Comparison of ENCODE assay signal across 28 mouse cellular contexts in the genomic region with DNA sequence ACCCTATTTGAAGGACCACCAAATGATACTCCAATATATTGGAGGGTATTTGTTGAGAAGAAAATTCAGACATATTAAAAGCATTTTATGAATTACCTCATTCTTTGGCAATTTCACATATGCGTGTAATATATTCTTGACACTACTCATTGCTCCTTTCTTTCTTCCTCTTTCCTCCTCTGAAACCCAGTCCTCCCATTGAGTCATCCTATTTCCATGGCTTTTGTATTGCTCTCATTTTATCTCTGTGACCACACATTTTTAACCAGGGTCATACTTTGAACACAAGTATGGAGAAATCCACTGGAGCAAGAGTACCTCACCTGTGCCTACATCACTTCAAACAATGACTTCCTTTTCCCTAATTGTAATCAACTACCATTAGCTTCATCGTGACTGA.
"Had no signal": no experiment of that assay in that cellular context is flagged by ENCODE, and none has a peak within 500 bp of the region (broad histone marks: within the 10 kb centered on the region; RNA-seq: fewer than 3 reads in every experiment).

No protein-coding gene starts in this region.

- H3K4me2 ChIP-seq: heart, embryonic 13.5 days; heart, embryonic 15.5 days; hindbrain, embryonic 12.5 days; hindbrain, embryonic 14.5 days; intestine, embryonic 15.5 days; limb, embryonic 12.5 days; liver, embryonic 11.5 days; liver, embryonic 13.5 days; liver, embryonic 15.5 days had no signal

- DNase-seq: gastrocnemius, adult 2 months; gastrocnemius, postnatal 10 days; gastrocnemius, postnatal 25 days; heart, adult 11 months; heart, adult 2 months; heart, postnatal 4 days; kidney, adult 18-20 months; kidney, adult 8-10 months; kidney, postnatal 10 days; kidney, postnatal 25 days; kidney, postnatal 4 days; liver; liver, embryonic 13.5 days had no signal

- H3K4me3 ChIP-seq: gastrocnemius, adult 2 months; heart, adult 2 months; heart, embryonic 13.5 days; heart, embryonic 15.5 days; hindbrain, embryonic 10.5 days; hindbrain, embryonic 12.5 days; intestine, embryonic 15.5 days; layer of hippocampus, adult 2 months; left cerebral cortex, adult 2 months; limb, embryonic 10.5 days; limb, embryonic 12.5 days; liver, embryonic 13.5 days; liver, embryonic 15.5 days had no signal

- H3K9ac ChIP-seq: heart, embryonic 13.5 days; heart, embryonic 15.5 days; hindbrain, embryonic 12.5 days; hindbrain, embryonic 14.5 days; intestine, embryonic 15.5 days; limb, embryonic 12.5 days; liver, embryonic 13.5 days; liver, embryonic 15.5 days had no signal

- ATAC-seq: hindbrain, embryonic 16.5 days; inflammation-experienced regulatory T-cells, adult 6 months; intestine, embryonic 15.5 days; intestine, postnatal 0 days had no signal

- H3K36me3 ChIP-seq: heart, embryonic 13.5 days; heart, embryonic 15.5 days; hindbrain, embryonic 10.5 days; hindbrain, embryonic 12.5 days; intestine, embryonic 15.5 days; limb, embryonic 10.5 days; limb, embryonic 12.5 days; liver, embryonic 13.5 days; liver, embryonic 15.5 days had no signal

- H3K27ac ChIP-seq: gastrocnemius, adult 2 months; heart, adult 2 months; heart, embryonic 13.5 days; heart, embryonic 15.5 days; hindbrain, embryonic 10.5 days; hindbrain, embryonic 12.5 days; hindbrain, embryonic 14.5 days; intestine, embryonic 15.5 days; left cerebral cortex, adult 2 months; limb, embryonic 10.5 days; limb, embryonic 12.5 days; liver, embryonic 13.5 days; liver, embryonic 15.5 days had no signal

- H3K9me3 ChIP-seq: heart, embryonic 13.5 days; heart, embryonic 15.5 days; hindbrain, embryonic 10.5 days; hindbrain, embryonic 12.5 days; intestine, embryonic 15.5 days; limb, embryonic 10.5 days; limb, embryonic 12.5 days; liver, embryonic 13.5 days; liver, embryonic 15.5 days had no signal

- H3K27me3 ChIP-seq: heart, embryonic 13.5 days; heart, embryonic 15.5 days; hindbrain, embryonic 12.5 days; intestine, embryonic 15.5 days; limb, embryonic 12.5 days; liver, embryonic 13.5 days; liver, embryonic 15.5 days had no signal

- H3K4me1 ChIP-seq: heart, embryonic 13.5 days; hindbrain, embryonic 10.5 days; hindbrain, embryonic 12.5 days; intestine, embryonic 15.5 days; limb, embryonic 10.5 days; limb, embryonic 12.5 days; liver, embryonic 15.5 days had no signal
